Mouse (Mus musculus) gastrocnemius, adult 2 months (tissue): Measurements from ENCODE around the gene Gtsf1. TPM values are rescaled to one million over a fixed set of nuclear protein-coding genes. Genes with fewer than 3 reads are reported as not detected.

Experiments used
- DNase-seq: peaks from one replicate; pipeline ENCODE4 v3.0.0; 2022
- H3K27ac ChIP-seq: fragments of 200-600 bp; 2 replicates; pipeline ENCODE4 v1.8.1; 2022; ENCODE audit warnings: mild to moderate bottlenecking
- H3K4me3 ChIP-seq: fragments of 200-600 bp; 2 replicates; pipeline ENCODE4 v1.8.1; 2022; ENCODE audit warnings: mild to moderate bottlenecking, moderate library complexity
- CTCF ChIP-seq: fragments of 200-600 bp; IDR thresholded peaks from 2 replicates; pipeline ENCODE4 v1.8.1; 2022; ENCODE audit warnings: antibody characterized with exemption, mild to moderate bottlenecking, moderate library complexity
- intact Hi-C: fragments of 180-260 bp; cut with DNase I; formaldehyde crosslinking; loops from one replicate; pipeline ENCODE4 v1.15.1; 2025
- total RNA-seq, 2 experiments: library from RNA; stranded (reverse); gene quantifications; 2 replicates each; pipeline ENCODE4 v1.2.3; 2021

Gene Gtsf1
- total RNA-seq, 2 experiments from 2014 or later: not detected

- DNase-seq: peak; percentile 90
- Histone ChIP-seq H3K4me3 (peak overlapping the region; percentile 50), H3K27ac (peak overlapping the region; percentile 86)
- no peak for TF ChIP-seq CTCF
- intact Hi-C loops: no loop called here
Measured at GRCm38 (mm10) chr15:103359869-103360602, 70.2 kb downstream of the Gtsf1 start.

DNA sequence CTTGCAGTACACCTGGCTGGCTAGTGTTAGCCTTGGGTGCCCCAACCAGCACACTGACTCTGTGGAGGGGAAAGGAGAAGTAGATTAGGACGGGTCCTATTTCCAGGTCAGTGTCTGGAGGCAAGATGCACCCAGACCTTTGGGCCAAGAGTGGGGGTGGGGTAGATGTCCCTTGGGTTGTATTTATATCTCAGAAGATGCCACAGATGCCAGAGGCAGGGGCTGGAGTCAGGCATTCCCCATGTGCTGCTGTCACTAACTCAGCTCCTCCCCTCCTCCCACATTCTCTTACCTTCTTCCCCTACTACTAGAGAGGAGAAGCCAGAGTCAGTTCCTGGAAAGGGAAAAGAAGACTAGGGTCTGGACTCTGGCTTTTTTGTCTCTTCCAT, 71.2 kb downstream of the Gtsf1 start:
- peak overlapping the region; percentile 86 for H3K27ac ChIP-seq
- H3K4me3 ChIP-seq: peak overlapping the region; percentile 27
- intact Hi-C loops: no loop called here
- DNase-seq: peak; percentile 80
- no peak for TF ChIP-seq CTCF

DNA sequence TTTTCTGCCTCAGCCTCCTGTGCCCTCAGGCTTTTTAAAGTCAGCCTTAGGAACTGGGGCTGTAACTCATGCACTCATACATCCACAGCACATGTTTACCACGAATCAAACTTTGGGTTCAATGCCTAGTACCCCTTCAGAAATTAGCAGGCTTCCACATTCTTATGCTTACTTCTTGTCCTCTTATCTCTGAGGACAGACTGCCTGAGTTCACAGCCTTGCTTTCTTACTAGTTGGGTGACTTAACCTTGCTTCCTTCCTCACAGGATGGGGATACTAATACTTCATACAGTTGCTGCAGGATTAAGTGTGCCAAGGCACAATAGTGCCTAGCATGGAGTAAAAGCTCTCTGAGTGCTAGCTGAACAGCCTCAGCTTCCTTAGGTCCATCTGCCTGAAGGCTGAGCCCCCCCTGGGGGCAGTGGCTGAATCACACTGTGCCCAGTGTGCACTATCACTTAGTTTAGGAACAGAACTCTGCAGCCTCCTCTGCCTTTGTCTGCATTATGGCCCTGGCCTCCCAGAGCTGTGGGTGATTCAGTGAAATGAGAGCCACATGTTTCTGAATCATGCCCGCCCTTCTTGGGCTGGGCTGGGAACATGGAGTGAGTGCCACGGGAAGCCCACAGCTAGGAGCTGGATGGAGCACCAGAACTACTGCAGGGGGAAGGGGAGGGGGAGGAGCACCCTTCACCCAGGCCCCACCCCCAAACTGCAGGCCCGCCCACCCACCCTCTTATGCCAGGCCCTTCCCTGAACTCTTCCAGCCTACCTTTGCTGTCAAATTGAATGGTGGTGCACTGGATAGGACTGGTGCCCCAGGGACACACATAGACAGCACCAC, 71.8 kb downstream of the Gtsf1 start:
- peak; percentile 66 for DNase-seq
- no peak for TF ChIP-seq CTCF
- Histone ChIP-seq H3K4me3 (peak overlapping the region; percentile 27), H3K27ac (peak overlapping the region; percentile 86)
- intact Hi-C loops: no loop called here

DNA sequence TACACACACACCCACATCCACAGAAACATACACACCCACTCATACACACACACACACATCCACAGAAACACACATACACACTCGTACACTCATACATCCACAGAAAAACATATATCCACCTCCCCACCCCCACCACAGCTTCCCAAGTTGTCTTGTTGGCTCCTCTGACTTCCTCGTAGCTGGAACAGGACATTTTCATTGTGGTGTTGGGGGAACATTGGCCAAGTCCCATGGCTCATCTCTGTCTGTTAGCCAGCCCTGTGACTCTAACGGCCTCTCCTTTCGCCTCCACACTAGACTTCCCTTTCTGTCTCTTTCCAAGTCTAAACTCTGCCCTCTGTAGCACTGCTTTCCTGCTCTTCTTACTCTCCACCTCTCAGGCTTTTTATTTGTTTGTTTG, 72.5 kb downstream of the Gtsf1 start:
- TF ChIP-seq CTCF: no peak
- H3K27ac ChIP-seq: peak overlapping the region; percentile 86
- no peak for DNase-seq
- H3K4me3 ChIP-seq: peak overlapping the region; percentile 27
- intact Hi-C loops: no loop called here

- H3K4me3 ChIP-seq: no peak overlapping the region
- intact Hi-C loops: no loop called here
- H3K27ac ChIP-seq: no peak overlapping the region
- TF ChIP-seq CTCF: no peak
- DNase-seq: no peak
Measured at GRCm38 (mm10) chr15:103356130-103356529, 74.1 kb downstream of the Gtsf1 start.

DNA sequence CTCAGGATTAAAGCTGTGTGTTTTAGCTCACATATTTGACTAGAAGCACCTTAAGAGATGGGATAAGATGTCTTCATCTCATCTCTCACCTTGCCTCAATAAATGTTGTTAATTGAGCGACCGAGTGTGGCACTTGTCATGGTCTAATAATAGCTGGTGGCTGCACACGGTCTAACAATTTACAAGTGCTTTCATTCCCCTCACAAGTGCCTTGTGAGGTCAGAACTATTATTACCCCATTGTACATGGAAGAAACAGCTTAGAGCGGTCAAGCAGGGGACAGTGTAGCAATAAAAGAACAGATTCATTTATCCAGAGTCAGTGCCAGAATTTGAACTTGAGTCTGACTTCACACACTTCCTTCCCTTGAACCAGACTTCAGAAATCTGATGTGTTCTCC, 74.8 kb downstream of the Gtsf1 start:
- no peak for TF ChIP-seq CTCF
- H3K4me3 ChIP-seq: no peak overlapping the region
- no peak for DNase-seq
- peak overlapping the region; percentile 32; the same call in 1 of the 2 replicates for H3K27ac ChIP-seq
- intact Hi-C loops: no loop called here

- no peak overlapping the region for H3K4me3 ChIP-seq
- intact Hi-C loops: no loop called here
- no peak for DNase-seq
- H3K27ac ChIP-seq: no peak overlapping the region
- no peak for TF ChIP-seq CTCF
Measured at GRCm38 (mm10) chr15:103354690-103355089, 75.6 kb downstream of the Gtsf1 start.

- no peak for TF ChIP-seq CTCF
- Histone ChIP-seq H3K4me3 (no peak overlapping the region), H3K27ac (no peak overlapping the region)
- intact Hi-C loops: no loop called here
- no peak for DNase-seq
Measured at GRCm38 (mm10) chr15:103353511-103354256, 76.6 kb downstream of the Gtsf1 start.

GRCm38 (mm10) chr15:103352856-103353255, 77.4 kb downstream of the Gtsf1 start:
- H3K4me3 ChIP-seq: no peak overlapping the region
- peak; percentile 70 for DNase-seq
- peak; percentile 94; the same call in 1 of the 2 replicates for TF ChIP-seq CTCF
- intact Hi-C loops: no loop called here
- no peak overlapping the region for H3K27ac ChIP-seq

Other genes with a start within 250 kb of the Gtsf1 start
- 10 to 100 TPM; 24.4 to 36.6 TPM for gene Cbx5, start 190.7 kb downstream of the Gtsf1 start, total RNA-seq
- gene Hnrnpa1, start 190.0 kb downstream of the Gtsf1 start, total RNA-seq: 10 to 100 TPM; 93.9 to 98.7 TPM
- gene Nfe2, start 172.1 kb downstream of the Gtsf1 start, total RNA-seq: not detected
- 10 to 100 TPM; 38.5 to 41.4 TPM for gene Copz1, start 157.8 kb downstream of the Gtsf1 start, total RNA-seq
- not detected for gene Gpr84, start 119.9 kb downstream of the Gtsf1 start, total RNA-seq
- gene Zfp385a, start 90.4 kb downstream of the Gtsf1 start, total RNA-seq: 10 to 100 TPM in 1 of 2 experiments, 1 to 10 TPM in 1; 8.0 to 13.0 TPM
- gene Itga5, start 63.7 kb downstream of the Gtsf1 start, total RNA-seq: 1 to 10 TPM; 5.0 to 10.0 TPM
- not detected for gene Gtsf2, start 18.0 kb upstream of the Gtsf1 start, total RNA-seq
- under 1 TPM; 0.79 to 0.98 TPM for gene Nckap1l, start 23.3 kb upstream of the Gtsf1 start, total RNA-seq
- under 1 TPM; 0.42 to 0.51 TPM for gene Pde1b, start 72.6 kb upstream of the Gtsf1 start, total RNA-seq
- gene Ppp1r1a, start 107.5 kb upstream of the Gtsf1 start, total RNA-seq: 100 to 1,000 TPM in 1 of 2 experiments, 10 to 100 TPM in 1; 67.6 to 107 TPM
- not detected for gene Glycam1, start 134.6 kb upstream of the Gtsf1 start, total RNA-seq